Mouse (Mus musculus): Measurements from ENCODE around the gene Bicra. TPM values are rescaled to one million over a fixed set of nuclear protein-coding genes. Genes with fewer than 3 reads are reported as not detected.

The Bicra gene
- polyA plus RNA-seq, 1 experiment: 8.1 TPM

DNA sequence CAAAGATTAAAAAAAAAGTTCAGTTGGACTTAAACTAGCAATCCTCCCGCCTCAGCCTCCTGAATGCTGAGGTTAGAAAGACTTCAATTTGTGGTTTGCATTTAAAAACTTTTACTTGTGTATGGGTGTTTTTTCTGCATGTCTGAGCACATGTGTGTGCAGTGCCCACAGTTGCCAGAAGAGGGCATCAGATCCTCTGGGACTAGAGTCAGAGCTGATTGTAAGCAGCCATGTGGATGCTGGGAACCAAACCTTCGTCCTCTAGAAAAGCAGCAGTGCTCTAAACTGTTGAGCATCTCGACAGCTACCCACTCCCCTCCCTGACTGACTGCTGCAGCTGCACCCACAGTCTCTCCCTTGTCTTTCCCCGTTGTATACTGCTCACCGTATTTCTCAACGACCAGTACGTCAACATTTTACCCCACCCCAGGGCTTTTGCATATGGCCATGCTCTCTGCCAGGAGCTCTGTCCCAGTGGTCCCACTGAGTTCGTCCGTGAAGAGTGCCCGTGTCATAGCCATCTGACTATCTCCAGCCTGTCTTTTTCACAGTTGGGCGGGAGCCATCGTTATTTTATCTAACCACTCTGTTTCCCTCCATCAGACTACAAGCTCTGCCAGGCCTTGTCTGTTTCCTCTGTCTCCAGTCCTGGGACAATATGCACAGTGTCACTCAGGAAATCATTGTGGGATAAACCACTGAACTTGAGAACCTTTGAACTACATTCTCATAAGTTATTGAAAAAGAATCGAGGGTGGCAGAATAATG, 94.2 kb downstream of the Bicra start:
- DNase-seq (ENCODE audit: low read depth, low spot score): no peak
- 90% methylated on average over 13 of the region's 13 CpGs for WGBS

DNA sequence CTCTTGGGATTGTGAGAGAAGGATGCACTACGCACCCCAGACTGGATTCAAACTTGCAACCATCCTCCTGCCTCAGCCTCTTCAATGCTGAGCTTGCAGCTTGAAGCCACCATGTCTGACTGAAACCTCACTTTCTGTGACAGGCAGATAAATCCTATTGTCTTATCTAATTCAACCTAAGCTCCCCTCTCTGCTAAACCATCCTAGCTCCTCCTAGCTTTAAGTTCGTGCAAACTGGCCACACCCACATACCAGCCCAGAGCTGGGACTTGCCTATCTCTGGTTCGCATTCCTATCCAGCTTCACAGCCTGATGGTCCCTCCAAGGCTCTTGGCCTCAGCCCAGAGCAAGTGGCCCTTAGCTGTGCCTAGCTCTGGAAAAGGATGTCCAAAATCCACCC, 95.3 kb downstream of the Bicra start:
- 43% methylated on average over 3 of the region's 3 CpGs for WGBS
- DNase-seq (ENCODE audit: low read depth, low spot score): no peak

DNA sequence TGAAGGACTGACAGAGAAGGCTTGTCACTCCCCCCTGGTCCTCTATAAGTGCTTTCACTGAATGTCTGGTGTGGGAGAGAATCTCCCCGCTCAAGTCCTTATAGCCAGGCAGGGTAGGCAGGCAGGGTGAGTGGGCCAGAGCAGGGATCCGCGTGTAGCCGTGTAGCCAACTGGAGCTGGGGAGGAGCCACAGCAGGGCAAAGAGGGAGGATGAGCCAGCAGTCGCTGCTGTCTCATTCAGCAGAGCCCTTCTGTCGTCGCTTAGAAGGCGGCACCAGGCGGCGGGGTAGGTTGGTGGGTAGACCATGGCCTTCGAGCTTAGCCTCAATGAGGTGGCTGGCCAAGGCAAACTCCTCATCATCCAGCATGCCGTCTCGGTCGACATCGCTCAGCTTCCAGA, 97.7 kb downstream of the Bicra start:
- DNase-seq (ENCODE audit: low read depth, low spot score): no peak
- 85% methylated on average over 15 of the region's 15 CpGs for WGBS

DNA sequence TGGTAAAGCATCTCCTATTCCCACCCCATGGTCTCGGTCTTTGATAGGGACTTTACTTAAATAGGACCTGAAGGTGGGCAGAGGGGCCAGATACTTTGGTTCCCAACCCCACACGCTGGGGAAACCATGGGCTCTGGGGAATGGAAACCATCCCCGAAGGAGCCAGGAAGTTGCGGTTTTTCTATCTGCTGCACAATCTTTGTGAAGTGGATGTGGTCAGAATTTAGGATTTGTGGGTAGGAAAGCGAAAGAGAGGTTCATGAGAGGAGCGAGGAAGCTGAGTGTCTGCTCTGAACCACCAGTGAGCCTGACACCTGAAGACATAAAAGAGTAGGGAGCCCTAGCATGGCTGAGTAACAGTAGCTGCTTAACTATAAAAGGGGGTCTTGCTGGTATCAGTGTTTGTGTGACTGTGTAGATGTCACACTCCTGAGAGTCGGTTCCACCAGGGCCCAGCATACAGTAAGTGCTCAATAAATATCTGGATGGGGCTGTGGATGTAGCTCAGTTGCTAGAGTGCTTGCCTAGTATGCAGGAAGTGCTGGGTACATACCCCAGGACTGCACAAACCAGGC, 98.4 kb downstream of the Bicra start:
- 71% methylated on average over 7 of the region's 7 CpGs for WGBS

DNA sequence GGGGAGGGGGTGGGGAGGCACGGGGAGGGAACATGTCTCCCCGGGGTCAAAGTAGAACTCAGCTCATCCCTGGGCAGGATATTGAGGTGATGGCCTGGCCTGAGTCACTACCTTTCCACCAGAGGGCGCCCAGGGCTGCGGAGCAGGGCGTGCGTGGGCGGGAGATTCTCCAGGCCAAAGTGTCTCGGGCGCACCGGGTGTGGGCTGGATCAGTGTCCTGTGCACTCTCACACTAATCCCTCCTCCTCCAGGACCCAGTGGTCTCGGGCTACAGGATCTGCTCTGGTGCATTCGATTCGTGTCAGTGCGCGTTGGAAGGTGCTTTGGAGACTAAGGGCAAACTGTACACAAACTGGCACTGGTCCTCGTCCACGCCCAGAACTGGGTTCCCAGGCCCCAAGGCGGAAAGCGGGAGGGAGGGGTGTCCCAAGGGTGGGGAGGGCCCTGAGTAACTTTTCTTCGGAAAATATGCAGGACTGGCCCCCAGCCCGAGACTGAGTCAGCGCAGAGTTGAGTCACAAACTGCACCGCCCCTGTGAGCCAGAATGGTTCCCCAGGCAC, 99.3 kb downstream of the Bicra start:
- under 1% methylated on average over 23 of the region's 23 CpGs for WGBS
- DNase-seq (ENCODE audit: low read depth, low spot score): peak; percentile 70

More for the DNA sequence above, 98.4 kb downstream of the Bicra start:
- no peak for DNase-seq (ENCODE audit: low read depth, low spot score)

DNA sequence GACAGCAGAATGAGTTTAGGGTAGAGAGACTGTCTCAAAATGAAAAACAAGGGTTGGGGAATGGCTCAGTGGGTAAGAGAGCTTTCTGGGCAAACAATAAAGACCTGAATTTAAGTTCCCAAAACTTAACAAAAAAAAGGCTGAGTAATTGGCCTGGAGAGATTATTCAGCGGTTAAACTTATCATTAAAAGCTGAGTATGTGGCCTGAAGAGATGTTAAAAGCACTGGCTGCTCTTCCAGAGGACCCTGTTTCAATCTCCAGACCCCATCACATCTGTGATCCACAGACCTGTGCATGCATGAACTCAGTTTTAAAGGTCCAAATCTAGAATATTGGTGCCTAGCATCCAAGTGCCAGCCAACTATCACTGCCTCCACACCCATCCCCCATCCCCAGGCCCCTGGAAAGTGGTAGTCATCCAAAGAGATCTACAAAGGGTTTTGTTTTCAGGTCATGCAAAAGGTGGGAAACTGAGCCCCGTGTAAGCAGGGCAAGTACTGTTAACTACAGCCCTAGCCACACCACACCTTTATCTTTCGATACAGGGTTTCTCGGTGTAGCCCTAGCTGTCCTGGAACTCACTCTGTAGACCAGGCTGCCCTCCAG, 100.0 kb downstream of the Bicra start:
- no peak for DNase-seq (ENCODE audit: low read depth, low spot score)
- WGBS: 32% methylated on average over 4 of the region's 4 CpGs

DNA sequence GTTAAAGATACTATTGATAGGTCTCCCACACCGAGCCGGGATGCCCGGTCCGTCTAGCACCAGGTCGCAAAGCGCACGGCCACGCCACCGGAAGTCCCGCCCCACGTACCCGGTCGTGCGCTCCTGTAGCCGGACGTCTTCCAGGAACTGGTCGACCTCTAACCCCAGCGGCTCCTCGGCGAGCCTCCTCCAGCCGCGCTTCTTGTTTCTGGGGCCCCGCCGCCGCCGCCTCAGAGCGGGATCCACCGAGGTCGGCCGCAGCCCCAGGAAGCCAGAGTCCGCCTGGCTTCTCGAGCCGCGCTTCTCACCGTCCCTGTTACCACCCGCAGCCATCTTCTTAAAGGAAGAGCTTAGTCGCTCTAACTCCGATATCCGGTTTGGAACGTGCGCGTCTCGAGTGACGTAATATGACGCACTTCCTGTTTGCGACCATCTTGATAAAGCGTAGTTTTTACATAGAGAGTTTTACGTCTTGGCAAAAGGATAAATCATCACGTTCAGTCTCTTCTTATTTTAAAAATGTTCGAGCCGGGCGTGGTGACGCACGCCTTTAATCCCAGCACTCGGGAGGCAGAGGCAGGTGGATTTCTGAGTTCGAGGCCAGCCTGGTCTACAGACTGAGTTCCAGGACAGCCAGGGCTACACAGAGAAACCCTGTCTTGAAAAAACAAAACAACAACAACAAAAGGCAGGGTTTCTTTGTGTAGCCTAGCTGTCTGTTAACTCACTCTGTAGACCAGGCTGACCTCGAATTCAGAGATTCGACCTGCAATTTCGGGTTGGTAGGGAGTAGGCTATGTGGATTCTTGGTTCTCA, 101.8 kb downstream of the Bicra start, which contains the start of gene Nop53:
TSS of gene Nop53 (minus strand) at position 354 of the 816 bp plus-strand sequence.
- 2% methylated on average over 59 of the region's 59 CpGs for WGBS
- peak; percentile 97 for DNase-seq (ENCODE audit: low read depth, low spot score)

DNA sequence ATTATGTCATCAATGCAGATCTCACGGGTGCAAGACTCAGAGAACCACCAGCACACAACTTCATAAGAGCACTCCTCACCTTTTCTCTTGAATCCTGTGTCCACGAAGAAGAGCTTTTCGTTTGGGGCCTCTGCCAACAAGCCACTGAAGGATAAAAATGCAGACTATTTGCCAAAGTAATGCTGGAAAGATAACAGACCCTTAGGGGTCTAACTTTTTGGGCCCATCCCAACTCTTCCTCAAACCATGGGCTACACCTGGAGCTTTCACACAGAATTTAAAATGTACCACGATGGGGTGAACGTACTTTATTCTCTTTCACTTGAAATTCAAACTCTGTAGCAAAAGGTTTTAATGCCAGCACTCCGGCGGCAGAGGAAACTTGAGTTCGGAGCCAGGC, 102.5 kb downstream of the Bicra start:
- no peak for DNase-seq (ENCODE audit: low read depth, low spot score)

DNA sequence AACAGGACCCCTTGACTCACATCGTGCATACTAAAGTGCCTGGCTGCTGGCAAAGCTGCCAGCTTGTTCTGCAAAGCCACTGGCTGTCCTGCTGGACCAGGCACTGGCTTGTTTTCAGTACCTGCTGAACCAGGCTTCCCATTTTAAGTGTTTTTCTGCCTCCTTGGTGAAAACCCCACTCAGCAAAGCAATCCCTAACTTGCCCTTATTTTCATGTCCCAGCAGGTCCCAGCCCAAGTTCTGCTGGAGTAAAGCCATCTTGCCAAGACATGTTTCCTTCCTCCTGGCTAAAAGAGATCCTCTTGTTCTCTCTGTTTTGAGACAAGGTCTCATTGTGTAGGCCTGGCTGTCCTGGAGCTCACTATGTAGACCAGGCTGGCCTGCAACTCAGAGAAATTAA, 103.4 kb downstream of the Bicra start:
- no peak for DNase-seq (ENCODE audit: low read depth, low spot score)

More for the DNA sequence above, 102.5 kb downstream of the Bicra start:
- WGBS: 3% methylated on average over 8 of the region's 8 CpGs

DNA sequence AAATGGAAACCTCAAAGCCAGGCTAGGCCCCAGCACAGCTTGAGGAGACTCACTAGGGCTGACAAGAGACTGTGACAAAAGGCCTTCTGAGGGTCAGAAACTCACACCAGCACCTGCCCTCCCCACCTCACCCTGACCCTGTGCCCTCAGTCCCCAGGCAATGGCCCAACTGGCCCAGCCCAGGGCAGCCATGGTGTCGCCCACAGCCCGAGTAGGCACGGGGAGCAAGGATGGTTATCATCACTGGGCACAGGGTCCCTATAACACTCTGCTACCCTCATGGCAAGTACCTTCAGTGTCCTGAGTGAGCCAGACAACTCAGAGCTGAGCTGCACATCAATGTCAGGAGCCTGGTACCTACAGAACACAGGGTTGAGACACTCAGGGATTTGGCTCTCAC, 109.1 kb downstream of the Bicra start:
- no peak for DNase-seq (ENCODE audit: low read depth, low spot score)

More for the DNA sequence above, 103.4 kb downstream of the Bicra start:
- 96% methylated on average over 1 of the region's 1 CpGs for WGBS

DNA sequence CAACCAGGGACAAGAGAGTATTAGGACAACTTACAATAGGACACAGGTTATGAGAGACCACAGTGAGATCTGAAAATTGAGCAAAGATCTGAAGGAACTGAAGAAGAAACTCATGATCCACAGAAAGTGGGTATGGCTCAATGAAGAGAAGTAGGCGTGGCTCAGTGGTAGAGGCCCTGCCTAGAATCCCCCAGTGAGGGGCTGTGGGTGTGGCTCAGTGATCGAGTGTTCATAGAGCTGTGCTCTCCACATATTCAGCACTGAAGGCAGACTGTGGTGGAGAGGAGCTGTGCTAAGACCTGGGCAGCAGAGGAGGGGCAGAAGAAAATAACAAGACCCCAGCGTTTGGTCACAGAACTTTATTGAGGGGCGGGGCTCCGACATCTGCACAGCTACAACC, 110.2 kb downstream of the Bicra start:
- 76% methylated on average over 5 of the region's 5 CpGs for WGBS
- DNase-seq (ENCODE audit: low read depth, low spot score): no peak

More for the DNA sequence above, 109.1 kb downstream of the Bicra start:
- WGBS: 94% methylated on average over 3 of the region's 3 CpGs

DNA sequence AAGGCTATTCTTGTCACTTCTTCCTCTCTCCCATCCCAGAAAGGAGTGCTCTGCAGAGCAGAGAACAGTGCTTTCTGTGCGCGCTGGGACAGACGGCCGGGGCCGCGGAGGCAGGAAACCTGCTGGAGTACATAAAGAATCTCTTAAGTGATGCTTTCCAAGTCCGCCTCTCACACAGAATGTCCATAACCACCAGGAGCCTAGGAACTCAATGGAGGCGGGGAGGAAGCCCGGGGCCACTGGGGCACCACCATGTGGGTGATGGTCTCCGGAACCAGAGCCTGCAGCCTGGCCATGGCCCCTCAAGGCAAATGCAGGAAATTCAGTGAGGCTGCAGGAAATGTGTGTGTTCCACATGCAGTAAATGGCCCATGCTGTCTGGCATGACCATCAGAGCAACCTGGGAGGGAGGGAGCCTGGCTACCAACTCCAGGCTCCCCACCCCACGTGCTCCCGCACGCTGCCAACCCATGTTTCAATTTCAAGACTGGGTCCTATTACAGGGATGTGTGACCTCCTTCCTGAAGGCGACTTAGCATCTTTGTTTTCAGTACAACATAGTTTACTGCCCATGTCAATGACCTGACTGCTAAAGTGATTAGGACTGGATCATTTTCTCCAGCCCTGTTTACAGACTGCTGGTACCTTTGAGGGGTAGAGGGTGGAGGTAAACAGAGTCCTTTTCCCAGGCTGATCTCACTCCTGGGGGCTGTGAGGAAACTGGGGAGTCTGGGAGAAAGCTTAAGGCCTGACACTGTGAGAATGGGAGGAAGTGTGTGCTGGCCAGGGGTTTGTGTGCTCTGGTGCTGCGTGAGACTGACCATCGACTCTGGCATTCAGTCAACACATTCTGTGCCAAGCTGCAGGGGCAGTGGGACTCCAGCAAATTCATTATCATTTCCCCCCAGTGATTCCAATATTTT, 114.0 kb downstream of the Bicra start:
- 49% methylated on average over 16 of the region's 16 CpGs for WGBS
- DNase-seq (ENCODE audit: low read depth, low spot score): no peak

DNA sequence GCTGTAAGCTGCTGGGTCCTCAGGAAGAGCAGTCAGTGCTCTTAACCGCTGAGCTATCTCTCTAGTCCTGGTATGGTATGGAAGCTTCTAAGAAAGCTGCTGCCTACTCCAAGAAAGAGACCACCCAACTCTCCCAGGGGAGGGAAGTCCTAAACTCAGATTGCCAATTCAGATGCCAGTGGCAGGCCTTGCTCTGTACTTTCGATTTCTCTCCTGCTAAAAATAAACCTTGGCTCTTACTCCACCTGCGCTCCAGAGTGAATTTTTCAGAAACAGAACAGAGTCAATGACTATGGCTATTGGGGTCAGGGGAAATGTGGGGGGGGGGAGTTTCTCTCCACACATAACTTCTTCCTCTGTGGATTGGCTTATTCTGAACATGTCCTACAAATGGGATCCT, 116.1 kb downstream of the Bicra start:
- 42% methylated on average over 3 of the region's 3 CpGs for WGBS
- DNase-seq (ENCODE audit: low read depth, low spot score): no peak

DNA sequence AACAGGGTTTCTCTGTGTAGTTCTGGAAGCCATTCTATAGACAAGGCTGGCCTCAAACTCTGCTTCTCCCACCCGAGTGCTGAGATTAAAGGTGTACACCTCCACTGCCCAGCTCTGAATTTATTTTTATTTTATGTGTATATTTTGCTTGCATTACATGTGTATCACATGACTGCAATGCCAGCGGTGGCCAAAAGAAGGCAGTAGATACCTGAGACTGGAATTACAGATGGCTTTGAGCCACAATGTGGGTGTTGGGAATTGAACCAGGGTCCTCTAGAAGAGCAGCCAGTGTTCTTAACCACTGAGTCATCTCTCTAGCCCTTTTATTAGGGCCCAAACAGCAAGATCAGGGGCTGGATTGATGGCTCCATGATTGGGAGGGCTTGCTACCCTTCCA, 117.2 kb downstream of the Bicra start:
- 73% methylated on average over 2 of the region's 2 CpGs for WGBS
- DNase-seq (ENCODE audit: low read depth, low spot score): no peak

DNA sequence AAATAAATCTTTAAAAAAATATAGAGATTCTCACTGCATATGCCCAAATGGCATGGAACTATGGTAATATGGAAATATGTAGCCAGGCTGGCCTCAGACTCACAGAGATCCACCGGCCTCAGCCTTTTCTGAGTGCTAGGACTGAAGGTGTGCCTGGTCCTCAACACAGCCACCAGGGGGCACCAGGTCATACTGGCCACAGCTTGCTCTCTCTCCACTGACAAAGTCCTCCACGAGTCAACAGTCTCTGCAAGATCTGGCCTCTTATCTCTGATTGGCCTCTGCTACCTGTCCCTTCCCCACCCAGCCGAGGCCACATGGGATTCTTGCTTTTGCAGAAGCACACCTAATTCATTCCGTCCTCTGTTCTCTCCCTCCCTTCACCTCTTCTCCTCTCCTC, 117.8 kb downstream of the Bicra start:
- no peak for DNase-seq (ENCODE audit: low read depth, low spot score)
- 25% methylated on average over 4 of the region's 4 CpGs for WGBS

DNA sequence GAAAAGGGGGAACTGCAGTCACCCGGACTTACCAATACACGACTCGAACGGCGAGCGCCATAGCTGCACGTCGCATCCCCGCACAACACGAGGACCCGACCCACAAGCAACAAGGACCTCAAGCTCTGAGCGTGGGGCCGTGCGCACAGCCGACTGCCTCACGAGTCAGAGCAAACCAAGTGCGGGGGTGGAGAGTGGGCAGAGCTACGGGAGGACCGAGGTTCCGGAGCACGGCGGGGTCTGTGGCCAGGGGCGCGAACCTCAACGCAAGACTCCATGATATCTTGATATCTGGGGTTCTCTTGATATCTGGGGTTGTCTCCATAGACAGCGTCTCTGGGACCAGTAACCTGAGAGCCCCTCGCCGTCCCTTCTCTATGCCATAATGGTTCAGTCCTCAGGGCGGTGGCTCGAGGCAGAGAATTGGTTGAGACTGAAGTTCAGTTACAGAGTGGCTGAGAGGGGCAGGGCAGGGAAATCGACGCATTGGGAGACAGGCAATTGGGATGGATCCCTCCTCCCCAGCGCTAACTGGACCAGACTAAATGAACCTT, 125.4 kb downstream of the Bicra start, which contains the start of gene Selenow:
TSS of gene Selenow (minus strand) at position 183 of the 554 bp plus-strand sequence.
- peak; percentile 81 for DNase-seq (ENCODE audit: low read depth, low spot score)
- WGBS: under 1% methylated on average over 33 of the region's 33 CpGs

DNA sequence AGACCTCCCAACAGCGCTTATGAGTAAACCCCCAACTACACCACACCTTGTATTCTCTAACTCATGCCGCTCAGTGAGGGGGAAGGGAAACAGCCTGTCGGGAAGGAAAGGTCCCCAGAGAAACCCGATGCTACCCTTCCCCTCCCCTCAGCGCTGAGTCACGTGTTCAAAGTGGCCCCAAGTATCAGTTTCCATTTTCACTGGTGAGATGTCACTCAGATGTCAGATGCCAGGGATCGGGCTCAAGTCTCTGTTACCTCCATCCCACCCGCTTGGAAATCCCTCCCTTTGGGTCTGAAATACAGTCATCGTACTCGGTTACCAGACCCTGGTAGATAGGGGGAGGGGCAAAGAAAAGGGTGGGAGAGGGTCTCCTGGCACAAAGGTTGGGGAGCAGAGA, 125.9 kb downstream of the Bicra start:
- no peak for DNase-seq (ENCODE audit: low read depth, low spot score)
- WGBS: under 1% methylated on average over 10 of the region's 10 CpGs

Measured in large intestine, adult 2 months (tissue).